Mouse (Mus musculus) layer of hippocampus, adult 8-10 months (tissue): ENCODE measurements around the gene Tpx2. TPM values are rescaled to one million over a fixed set of nuclear protein-coding genes. Genes with fewer than 3 reads are reported as not detected.
A peak's percentile ranks its signal among the peaks of the same experiment; 100 is the strongest.

Experiments used
- DNase-seq, 2 experiments: peaks; one replicate each; pipeline ENCODE4 v3.0.0; 2022; ENCODE audit warnings: low spot score in 2 of 2
- total RNA-seq, 4 experiments: library from RNA; stranded (reverse); gene quantifications; 2 replicates each; pipeline ENCODE4 v1.2.4; 2022

Tpx2 gene
- total RNA-seq, 4 experiments from 2014 or later, result 1.2 to 2.3 (median 1.7) TPM

DNA sequence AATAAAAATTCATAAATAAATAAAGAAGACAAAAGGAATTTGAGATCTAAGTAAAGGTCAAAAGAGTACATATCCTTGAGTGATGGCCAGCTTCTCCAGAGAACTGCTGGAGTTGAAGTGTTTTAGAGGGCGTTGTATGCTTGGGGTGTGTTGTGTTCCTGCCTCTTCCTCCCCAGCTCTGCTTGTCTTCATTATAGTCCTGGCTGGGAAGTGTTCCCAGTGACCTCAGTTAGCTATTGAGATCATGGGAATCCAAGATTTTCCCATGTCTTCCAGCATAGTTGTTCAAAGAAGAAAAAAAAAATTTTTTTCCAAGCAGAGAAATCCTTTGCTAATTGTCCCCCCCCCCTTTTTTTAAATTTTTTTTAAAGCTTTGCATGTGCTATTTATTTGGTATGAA lies 14.1 kb downstream of the Tpx2 start:
- no peak for DNase-seq

- DNase-seq, result no peak
Observed at GRCm38 (mm10) chr2:152862638-152863037, 14.9 kb downstream of the Tpx2 start.

DNA sequence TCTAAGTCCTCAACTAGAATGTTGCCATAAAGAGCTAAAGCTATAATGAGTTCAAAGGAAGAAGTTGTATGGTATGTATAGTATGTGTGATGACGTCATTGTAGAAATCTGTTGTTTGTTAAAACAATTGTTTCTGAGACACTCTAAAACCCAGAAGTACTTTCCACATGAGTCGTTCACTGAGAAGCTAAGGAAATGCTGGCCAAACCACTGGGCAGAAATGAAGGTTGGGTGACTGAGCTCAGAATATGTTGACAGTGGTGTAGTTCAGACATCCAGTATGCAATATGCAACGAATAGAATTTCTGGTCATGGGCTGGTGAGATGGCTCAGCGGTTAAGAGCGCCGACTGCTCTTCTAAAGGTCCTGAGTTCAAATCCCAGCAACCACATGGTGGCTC lies 15.6 kb downstream of the Tpx2 start:
- no peak for DNase-seq

DNA sequence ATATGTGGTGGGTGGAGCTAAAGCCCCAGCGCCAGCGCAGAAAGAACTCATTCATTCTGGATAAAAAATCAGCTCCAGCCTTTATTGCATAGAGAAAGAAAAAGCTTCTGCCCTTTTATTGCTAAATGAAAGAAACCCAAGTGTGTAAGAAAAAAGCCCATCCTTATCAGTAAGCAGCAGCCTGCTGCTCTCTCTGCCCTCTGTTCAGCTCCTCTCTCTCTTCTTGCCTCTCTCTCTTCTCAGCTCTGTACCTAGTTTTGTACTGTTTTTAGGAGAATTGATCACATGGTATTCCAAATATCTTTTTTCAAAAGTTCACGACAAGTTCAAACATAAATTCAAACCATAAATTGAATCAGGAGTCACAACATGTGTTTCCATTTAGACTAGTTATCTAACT lies 30.5 kb downstream of the Tpx2 start:
- no peak for DNase-seq

GRCm38 (mm10) chr2:152880898-152881297 lies 33.1 kb downstream of the Tpx2 start:
- no peak for DNase-seq

DNA sequence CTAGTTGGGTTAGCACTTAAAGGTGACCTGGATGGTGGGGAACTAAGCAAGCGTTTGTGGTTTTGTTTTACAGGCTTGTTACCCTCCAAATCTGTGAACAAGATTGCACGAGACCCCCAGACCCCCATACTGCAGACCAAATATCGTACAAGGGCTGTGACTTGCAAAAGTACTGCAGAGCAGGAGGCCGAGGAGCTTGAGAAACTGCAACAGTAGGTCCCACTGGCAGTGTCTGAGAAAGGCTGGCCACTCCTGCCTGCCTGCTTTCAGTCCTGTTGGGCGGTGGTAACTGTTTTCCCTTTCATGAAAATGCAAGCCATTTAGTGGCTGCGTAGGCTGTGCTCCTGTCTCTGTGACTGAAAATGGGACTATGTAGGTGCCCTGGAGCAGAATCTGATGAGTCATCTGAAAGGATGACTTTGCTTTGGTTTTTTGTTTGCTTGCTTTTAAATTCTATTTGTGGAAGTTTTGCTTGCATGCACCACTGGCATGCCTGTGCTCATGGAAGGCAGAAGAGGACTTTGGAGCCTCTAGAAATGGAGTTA lies 36.4 kb downstream of the Tpx2 start:
- peak; percentile 27 to 29 for DNase-seq

GRCm38 (mm10) chr2:152887230-152887629 lies 39.5 kb downstream of the Tpx2 start:
- DNase-seq, result no peak

DNA sequence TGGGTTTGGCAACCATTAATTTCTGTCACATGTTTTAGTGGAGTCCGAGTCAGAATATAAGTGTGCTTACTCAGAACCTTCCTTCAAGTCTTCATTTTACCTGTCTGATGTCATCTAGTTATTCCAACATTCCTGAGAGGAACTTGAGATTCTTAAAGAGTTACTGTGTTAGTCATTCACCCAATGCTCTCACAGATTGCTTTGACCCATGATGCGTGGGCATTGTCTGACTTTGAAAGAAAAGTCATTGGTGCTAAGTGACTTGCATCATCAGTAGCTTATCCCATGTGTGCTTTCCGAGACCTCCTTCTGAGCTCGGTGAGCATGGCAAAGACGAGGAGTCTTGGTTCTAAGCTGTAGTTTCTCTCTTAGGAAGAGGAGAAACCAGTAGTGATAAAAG lies 41.0 kb downstream of the Tpx2 start:
- DNase-seq, result no peak

DNA sequence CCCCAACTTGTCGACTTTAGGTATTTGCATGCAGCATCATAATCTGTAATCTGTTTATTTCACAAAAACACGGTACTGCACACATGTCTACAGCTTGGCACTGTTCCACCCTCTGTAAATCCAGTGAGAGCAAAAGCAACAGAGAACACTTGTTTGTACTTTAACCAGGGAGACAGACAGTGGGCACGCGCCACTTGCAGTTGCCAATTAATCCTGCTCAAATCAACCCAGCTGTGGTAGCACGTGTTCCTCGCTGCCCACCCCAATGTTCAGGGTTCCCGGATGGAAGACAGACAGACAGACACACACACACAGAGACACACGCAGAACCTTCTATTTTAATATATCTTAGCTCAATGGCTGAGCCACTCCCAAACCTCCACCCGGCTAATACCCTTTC lies 48.1 kb downstream of the Tpx2 start:
- no peak for DNase-seq

GRCm38 (mm10) chr2:152896926-152897325 lies 49.2 kb downstream of the Tpx2 start:
- no peak for DNase-seq

- no peak for DNase-seq
Observed at GRCm38 (mm10) chr2:152899011-152899410, 51.2 kb downstream of the Tpx2 start.

DNA sequence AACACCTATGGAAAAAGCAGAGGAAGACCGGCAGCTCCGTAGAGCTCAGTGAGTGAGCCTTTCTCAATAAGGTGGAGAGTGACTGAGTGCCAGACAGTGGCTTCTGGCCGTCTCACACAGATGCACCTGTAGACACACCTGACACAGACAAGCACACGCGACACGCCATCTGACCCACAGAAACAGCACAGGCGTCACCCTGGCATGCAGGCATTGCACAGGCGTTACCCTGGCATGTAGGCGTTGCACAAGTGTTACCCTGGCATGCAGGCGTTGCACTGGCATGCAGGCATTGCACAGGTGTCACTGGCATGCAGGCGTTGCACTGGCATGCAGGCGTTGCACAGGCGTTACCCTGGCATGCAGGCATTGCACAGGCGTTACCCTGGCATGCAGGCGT lies 53.5 kb downstream of the Tpx2 start:
- DNase-seq, result no peak

- DNase-seq, result no peak
Observed at GRCm38 (mm10) chr2:152902658-152903057, 54.9 kb downstream of the Tpx2 start.

GRCm38 (mm10) chr2:152903586-152903985 lies 55.8 kb downstream of the Tpx2 start:
- DNase-seq, result no peak

GRCm38 (mm10) chr2:152904127-152904643 lies 56.4 kb downstream of the Tpx2 start:
- DNase-seq, result no peak

GRCm38 (mm10) chr2:152905036-152905829 lies 57.5 kb downstream of the Tpx2 start:
- no peak for DNase-seq

GRCm38 (mm10) chr2:152906274-152907037 lies 58.7 kb downstream of the Tpx2 start:
- no peak for DNase-seq

GRCm38 (mm10) chr2:152907114-152907943 lies 59.6 kb downstream of the Tpx2 start:
- DNase-seq, result no peak

GRCm38 (mm10) chr2:152909848-152910247 lies 62.1 kb downstream of the Tpx2 start:
- no peak for DNase-seq

DNA sequence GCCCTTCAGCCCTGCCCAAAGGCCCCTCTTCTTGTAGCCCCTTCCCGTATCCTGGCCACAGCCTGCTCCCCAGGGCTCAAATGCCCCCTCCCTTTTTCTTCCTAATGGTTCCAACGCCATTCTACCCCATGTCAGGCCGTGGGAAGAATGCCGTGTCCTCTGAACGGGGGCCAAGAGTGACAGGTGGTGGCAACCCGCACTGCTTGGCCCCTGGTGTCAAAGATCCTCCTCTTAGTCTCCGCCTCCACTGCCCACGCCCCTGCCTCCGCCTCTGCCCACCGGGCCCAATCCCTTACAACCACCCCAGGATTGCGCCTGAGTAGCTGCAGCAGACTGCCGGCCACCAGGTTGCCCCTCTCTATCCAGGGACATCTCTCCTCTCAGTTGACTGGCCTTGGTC lies 63.3 kb downstream of the Tpx2 start, which contains the start of gene Mylk2:
Gene Mylk2, plus strand, starts transcription at position 322 of the 400 bp plus-strand sequence.
- no peak for DNase-seq

GRCm38 (mm10) chr2:152911432-152911831 lies 63.7 kb downstream of the Tpx2 start:
- DNase-seq, result no peak
